Mouse (Mus musculus) frontal cortex, postnatal 36 days (tissue): ENCODE data around the gene Cggbp1.
A peak's percentile ranks its signal among the peaks of the same experiment; 100 is the strongest.

Experiments used
- DNase-seq, 2 experiments: peaks; one replicate each; pipeline ENCODE4 v3.0.0; 2022; ENCODE audit warnings: low spot score in 2 of 2

Cggbp1 gene

GRCm38 (mm10) chr16:64873416-64874305, 21.9 kb downstream of the Cggbp1 start:
- DNase-seq, result peak; percentile 55 to 60

- DNase-seq, result no peak
These were observed 23.6 kb downstream of the Cggbp1 start for GRCm38 (mm10) chr16:64875384-64875783.

GRCm38 (mm10) chr16:64875822-64876221, 24.0 kb downstream of the Cggbp1 start:
- DNase-seq, result no peak

- DNase-seq, result no peak
These were observed 25.0 kb downstream of the Cggbp1 start for GRCm38 (mm10) chr16:64876631-64877265.

- no peak for DNase-seq
These were observed 25.5 kb downstream of the Cggbp1 start for GRCm38 (mm10) chr16:64877314-64877713.

GRCm38 (mm10) chr16:64878611-64879132, 26.9 kb downstream of the Cggbp1 start:
- DNase-seq, result no peak

- DNase-seq, result no peak
These were observed 27.9 kb downstream of the Cggbp1 start for GRCm38 (mm10) chr16:64879735-64880134.

GRCm38 (mm10) chr16:64880986-64881385, 29.2 kb downstream of the Cggbp1 start:
- no peak for DNase-seq

- no peak for DNase-seq
These were observed 29.6 kb downstream of the Cggbp1 start for GRCm38 (mm10) chr16:64881442-64881841.

- no peak for DNase-seq
These were observed 32.1 kb downstream of the Cggbp1 start for GRCm38 (mm10) chr16:64883896-64884295.

GRCm38 (mm10) chr16:64884420-64884838, 32.6 kb downstream of the Cggbp1 start:
- no peak for DNase-seq

- DNase-seq, result no peak
These were observed 33.3 kb downstream of the Cggbp1 start for GRCm38 (mm10) chr16:64885142-64885541.

- no peak for DNase-seq
These were observed 33.8 kb downstream of the Cggbp1 start for GRCm38 (mm10) chr16:64885547-64885946.

GRCm38 (mm10) chr16:64889496-64889895, 37.7 kb downstream of the Cggbp1 start:
- no peak for DNase-seq

GRCm38 (mm10) chr16:64899084-64899483, 47.3 kb downstream of the Cggbp1 start:
- DNase-seq, result no peak

GRCm38 (mm10) chr16:64903328-64903727, 51.5 kb downstream of the Cggbp1 start:
- DNase-seq, result no peak

- peak in 1 of 2 experiments; percentile 28 for DNase-seq
These were observed 55.3 kb downstream of the Cggbp1 start for GRCm38 (mm10) chr16:64907112-64907511.

GRCm38 (mm10) chr16:64908747-64909146, 57.0 kb downstream of the Cggbp1 start:
- DNase-seq, result no peak
